Mouse (Mus musculus): ENCODE results near the gene Trim71.
"Not testable (repeated sequence)": the region's sequence is repeated elsewhere in the genome, so short reads cannot be mapped to it uniquely, and the experiment has no call there.

Trim71 gene

GRCm38 (mm10) chr9:114525073-114525633 is 39.0 kb downstream of the Trim71 start:
- no peak for DNase-seq

DNA sequence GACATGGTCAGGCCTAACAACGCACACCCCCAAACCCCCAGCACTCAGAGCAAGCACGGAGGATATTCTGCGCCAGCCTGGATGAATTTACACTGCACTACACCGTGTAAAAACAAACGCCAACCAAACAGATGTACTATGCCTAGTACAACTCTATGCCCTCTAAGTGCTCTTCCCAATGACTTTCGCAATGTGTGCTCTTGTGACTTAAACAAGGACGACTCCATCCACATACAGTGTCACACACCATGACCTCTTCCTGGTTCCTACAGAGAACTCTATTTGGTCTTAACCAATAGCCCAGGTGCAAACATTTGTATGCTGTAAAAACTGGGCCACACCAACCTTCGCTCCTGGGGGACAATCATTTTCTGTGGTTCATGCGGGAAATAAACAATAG is 41.7 kb downstream of the Trim71 start:
- DNase-seq, result no peak

- DNase-seq, result peak; percentile 37
Measured at GRCm38 (mm10) chr9:114522041-114522440, 42.1 kb downstream of the Trim71 start.

GRCm38 (mm10) chr9:114520529-114520928 is 43.6 kb downstream of the Trim71 start:
- DNase-seq, result not testable (repeated sequence)

GRCm38 (mm10) chr9:114518812-114519477 is 45.2 kb downstream of the Trim71 start:
- no peak for DNase-seq

GRCm38 (mm10) chr9:114517924-114518497 is 46.2 kb downstream of the Trim71 start:
- no peak for DNase-seq

DNA sequence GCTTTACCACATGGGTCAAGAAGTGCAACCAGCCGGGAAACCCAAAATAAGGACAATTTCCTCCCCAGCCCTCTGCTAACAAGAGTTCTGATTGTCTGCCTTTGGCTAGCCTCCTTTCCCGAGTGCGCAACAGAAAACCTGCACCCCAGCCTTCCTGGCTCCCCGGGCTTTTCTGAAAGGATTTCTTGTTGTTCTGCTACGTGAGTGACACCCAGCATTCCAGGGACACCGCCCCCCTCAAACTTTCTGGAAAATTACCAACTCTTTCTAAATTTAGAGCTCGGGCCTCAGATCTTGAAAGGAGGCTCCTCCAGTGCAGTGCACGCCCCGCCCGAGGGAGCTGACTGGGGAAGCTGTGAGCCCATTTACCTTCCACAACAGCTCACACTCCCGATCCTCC is 48.8 kb downstream of the Trim71 start, which contains the start of gene C130032M10Rik:
Gene C130032M10Rik, plus strand, starts transcription at position 334 of the 400 bp plus-strand sequence.
- no peak for DNase-seq

- no peak for DNase-seq
Measured at GRCm38 (mm10) chr9:114512831-114513230, 51.3 kb downstream of the Trim71 start.

DNA sequence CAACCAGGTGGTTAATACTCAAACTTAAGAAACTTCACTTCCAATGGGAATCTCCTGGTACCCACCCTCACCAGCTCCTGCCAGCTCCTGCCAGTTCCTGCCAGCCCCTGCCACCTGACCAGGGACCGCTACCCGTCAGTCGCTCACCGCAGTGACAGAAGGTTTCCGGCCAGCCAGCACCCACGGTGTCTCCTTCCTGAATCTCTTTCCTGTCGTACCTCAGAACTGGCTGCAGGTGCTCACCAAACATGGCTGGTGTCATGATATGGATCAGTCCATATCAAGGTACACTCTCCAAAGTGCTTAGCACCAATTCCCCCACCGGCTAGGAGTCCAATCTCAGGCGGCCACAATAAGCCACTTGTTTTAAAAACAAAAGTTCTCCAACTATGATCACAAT is 54.4 kb downstream of the Trim71 start:
- peak; percentile 74 for DNase-seq

DNA sequence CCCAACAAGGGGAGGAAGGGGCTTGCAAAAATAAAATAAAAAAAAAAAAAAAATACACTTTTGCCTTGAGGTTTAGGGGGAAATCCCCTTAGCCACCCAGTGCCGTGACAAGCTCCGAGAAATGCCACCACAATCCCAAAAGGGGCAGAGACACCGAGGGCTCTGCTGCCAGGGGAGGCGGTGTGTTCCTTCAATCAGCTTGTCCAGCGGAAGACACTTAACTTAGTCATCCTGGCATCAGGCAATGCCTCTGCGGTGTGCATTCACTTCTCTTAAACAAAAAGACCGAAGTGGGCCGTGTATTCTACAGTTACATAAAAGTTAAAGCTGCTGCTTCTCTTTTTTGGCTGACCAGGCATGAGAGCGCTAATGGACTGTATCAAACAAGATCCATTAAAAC is 56.7 kb downstream of the Trim71 start:
- no peak for DNase-seq

GRCm38 (mm10) chr9:114506564-114506963 is 57.6 kb downstream of the Trim71 start:
- no peak for DNase-seq

DNA sequence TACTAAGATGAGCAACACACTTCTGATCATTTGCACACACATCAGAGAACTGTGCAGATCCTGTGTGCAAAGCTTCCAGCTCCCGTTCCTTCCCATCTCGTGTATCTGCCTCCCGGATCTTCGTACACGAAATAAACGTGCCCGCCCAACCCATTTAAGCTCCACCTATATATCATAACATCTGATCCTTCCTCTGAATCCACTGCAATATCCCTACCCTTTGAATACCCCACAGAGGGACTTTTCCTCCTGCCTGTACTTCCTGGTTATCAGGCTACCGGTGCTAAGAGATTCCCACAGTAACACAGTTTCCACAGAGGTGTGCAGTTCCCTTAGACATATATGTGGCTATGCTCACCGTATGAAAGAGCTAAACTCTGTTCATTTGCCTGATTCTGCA is 59.4 kb downstream of the Trim71 start, which contains the start of gene Ccr4:
Gene Ccr4, minus strand, starts transcription at position 101 of the 400 bp plus-strand sequence.
- no peak for DNase-seq

- DNase-seq, result no peak
Measured at GRCm38 (mm10) chr9:114502711-114503427, 61.3 kb downstream of the Trim71 start.

GRCm38 (mm10) chr9:114501913-114502312 is 62.3 kb downstream of the Trim71 start:
- no peak for DNase-seq

GRCm38 (mm10) chr9:114501111-114501510 is 63.1 kb downstream of the Trim71 start:
- DNase-seq, result no peak

DNA sequence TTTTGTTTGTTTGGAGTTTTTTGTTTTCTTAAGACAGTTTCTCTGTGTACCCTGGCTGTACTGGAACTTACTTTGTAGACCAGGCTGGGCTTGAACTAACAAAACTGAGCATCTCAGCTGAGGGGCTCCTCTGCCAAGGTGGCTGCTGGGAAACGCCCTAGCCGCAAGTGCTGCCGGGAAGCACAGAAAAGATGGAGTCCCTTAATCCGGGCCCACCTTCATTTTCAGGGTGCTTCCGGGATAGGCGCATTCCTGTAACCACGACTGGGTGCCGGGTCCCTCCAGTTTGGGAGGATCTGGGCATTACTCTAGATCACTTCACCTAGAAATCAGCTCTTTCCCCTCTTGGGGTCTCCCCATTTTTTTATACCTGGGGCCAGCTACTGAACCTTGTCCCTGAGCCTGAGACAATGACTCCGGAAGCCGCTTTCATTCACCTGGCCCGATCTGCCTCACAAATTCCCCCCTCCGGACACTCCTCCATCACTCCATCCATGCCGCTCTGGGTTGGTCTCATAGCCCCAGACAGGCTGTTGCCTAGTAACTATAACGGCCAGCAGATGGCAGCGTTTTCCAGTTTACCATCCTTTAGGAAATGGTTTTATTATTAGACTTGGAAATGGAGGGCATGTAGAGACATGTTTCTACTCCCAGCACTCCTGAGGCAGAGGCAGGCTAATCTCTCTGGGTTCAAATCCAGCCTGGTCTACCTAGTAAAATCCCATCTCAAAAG is 64.2 kb downstream of the Trim71 start:
- DNase-seq, result peak; percentile 75

DNA sequence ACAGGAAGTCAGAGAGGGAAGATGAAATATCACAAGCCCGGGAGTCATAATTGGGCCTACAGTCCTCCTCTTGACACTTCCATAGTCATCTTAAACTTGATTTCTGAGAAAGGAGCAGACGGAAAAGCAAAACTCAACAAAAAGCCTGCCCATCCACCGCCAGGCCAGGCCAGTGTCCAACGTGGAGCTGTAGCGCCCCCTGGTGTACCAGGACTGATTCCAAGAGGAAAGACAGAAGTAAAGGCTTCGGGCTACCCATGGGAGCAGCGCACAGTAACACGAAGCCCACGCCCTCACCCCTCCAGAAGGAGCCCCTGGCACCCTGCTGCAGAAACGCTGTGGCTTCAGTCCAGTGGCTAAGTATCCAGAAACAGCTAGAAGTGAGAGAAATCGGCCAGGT is 66.0 kb downstream of the Trim71 start:
- peak; percentile 94 for DNase-seq

GRCm38 (mm10) chr9:114496469-114496868 is 67.7 kb downstream of the Trim71 start:
- peak; percentile 71 for DNase-seq

DNA sequence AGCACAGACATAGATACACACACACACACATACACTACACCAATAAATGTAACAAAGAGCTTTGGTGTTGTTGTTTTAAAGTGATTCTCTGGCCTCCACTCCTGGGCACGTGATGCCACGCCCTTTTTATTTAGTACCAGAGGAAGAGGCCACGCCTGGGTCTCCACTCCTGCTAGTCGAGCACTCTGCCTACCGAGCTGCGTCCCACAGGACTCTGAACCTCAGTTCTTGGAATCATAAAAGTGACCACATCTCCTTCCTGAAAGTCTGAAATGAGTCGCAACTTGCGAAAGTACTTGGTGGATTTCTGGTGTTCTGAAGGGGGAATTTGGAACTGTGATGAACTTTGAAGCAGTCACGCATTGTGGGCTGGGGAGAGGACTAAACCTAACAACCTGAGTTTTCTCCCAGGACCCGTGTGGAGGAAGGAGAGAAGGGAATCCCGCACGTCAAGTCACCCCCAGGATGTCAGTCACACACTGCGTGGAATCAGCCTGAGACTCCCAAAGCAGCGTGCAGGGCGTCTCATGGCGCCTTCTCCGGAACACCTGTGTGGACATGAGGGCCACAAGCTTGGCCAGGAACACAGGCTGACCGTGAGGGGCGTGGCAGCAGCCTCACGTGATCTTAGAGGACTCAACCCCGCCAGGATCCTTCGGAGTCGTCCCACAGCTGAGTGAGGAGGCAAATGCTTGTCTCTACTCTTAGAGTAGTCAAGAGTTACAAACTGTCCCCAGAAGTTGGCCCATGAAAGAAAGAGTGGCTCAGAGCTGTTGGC is 76.5 kb downstream of the Trim71 start:
- DNase-seq, result no peak

DNA sequence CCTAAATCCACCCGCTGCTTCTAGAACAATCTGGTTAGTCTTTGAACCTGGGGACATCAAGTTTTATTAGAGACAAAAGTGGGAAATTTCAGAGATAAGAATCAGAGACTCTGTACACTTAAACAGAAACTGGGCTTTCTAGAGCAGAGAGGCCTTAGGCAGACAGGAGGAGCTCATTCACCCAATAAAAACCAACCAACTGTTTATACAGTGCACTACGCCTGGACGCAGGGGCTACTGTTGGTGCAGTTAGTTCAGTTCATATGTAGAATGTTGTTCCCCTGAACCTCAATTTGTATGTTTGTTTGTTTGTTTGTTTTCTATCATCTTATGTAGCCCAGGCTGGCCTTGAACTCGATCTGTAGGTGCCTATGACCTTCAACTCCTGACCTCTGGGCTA is 77.4 kb downstream of the Trim71 start:
- DNase-seq, result no peak

DNA sequence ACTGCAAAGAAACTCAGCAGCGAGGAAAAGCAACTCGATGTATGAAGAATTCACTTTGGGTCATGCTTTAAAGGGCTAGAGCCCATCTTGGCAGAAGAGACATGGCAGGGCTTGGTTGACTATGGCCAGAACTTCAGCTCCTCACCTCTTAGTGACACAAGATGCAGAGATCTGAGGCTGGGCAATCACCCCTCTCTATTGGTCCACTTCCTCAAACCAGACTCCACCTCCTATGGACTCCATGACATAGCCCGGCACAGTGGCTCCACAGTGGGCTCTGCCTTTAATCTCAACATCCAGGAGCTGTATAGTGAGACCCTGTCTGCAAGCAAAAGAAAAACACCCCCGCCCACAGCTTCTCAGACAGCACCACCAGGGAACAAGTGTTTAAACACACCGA is 79.4 kb downstream of the Trim71 start:
- no peak for DNase-seq

- DNase-seq, result peak; percentile 40
Measured at GRCm38 (mm10) chr9:114480940-114481339, 83.2 kb downstream of the Trim71 start.
